Mouse (Mus musculus) MEL (cell line): Measurements from ENCODE around the gene Orai1. TPM values are rescaled to one million over a fixed set of nuclear protein-coding genes. Genes with fewer than 3 reads are reported as not detected.

Source experiments
- DNase-seq: peaks from one replicate; pipeline ENCODE4 v3.0.0; 2011; ENCODE audit warnings: low read depth, low spot score
- H3K27ac ChIP-seq: 2 replicates; pipeline ENCODE4 v1.5.1; 2012; ENCODE audit warnings: low read depth, mild to moderate bottlenecking, control low read depth, low read length, moderate library complexity; ENCODE audit not compliant: control insufficient read depth
- H3K27me3 ChIP-seq, 2 experiments: fragments of 150-350 bp in 1 of 2; sonication (generic) in 1 of 2; 2 replicates each; pipeline ENCODE4 v1.6.1; 2012; ENCODE audit warnings: low read length in 2 of 2, mild to moderate bottlenecking in 2 of 2, improper control_type of control experiment in 1 of 2, moderate library complexity in 1 of 2; ENCODE audit not compliant: insufficient read depth in 2 of 2, control insufficient read depth in 1 of 2
- H3K36me3 ChIP-seq, 2 experiments: 2 replicates each; pipeline ENCODE4 v1.6.1; 2012 to 2014; ENCODE audit warnings: low read length in 2 of 2, improper control_type of control experiment in 1 of 2, inconsistent platforms in 1 of 2, mild to moderate bottlenecking in 1 of 2; ENCODE audit not compliant: insufficient read depth in 2 of 2, control insufficient read depth in 1 of 2
- H3K4me1 ChIP-seq, 2 experiments: fragments of 150-350 bp in 1 of 2; sonication (generic) in 1 of 2; 2 replicates each; pipeline ENCODE4 v1.6.1; 2012; ENCODE audit warnings: low read length in 2 of 2, improper control_type of control experiment in 1 of 2, mild to moderate bottlenecking in 1 of 2; ENCODE audit not compliant: insufficient read depth in 2 of 2, control insufficient read depth in 1 of 2
- H3K4me3 ChIP-seq, 2 experiments: fragments of 150-350 bp in 1 of 2; sonication (generic) in 1 of 2; 2 replicates each; pipeline ENCODE4 v1.5.1; 2012; ENCODE audit warnings: low read depth in 2 of 2, low read length in 2 of 2, mild to moderate bottlenecking in 2 of 2, moderate library complexity in 2 of 2, control low read depth in 1 of 2, improper control_type of control experiment in 1 of 2; ENCODE audit not compliant: control insufficient read depth in 1 of 2, insufficient read depth in 1 of 2
- H3K79me2 ChIP-seq: 2 replicates; pipeline ENCODE4 v1.6.1; 2012; ENCODE audit warnings: mild to moderate bottlenecking, low read length, moderate library complexity; ENCODE audit not compliant: control insufficient read depth, poor library complexity, insufficient read depth
- H3K9ac ChIP-seq: 2 replicates; pipeline ENCODE4 v1.6.1; 2012; ENCODE audit warnings: low read depth, mild to moderate bottlenecking, control low read depth, low read length, moderate library complexity; ENCODE audit not compliant: control insufficient read depth, poor library complexity, severe bottlenecking
- H3K9me3 ChIP-seq: fragments of 150-350 bp; sonication (generic); replicated peaks from 2 replicates; pipeline ENCODE4 v1.6.1; 2012; ENCODE audit warnings: mild to moderate bottlenecking, low read length, improper control_type of control experiment, moderate library complexity; ENCODE audit not compliant: insufficient read depth
- BHLHE40 ChIP-seq: IDR thresholded peaks from 2 replicates; pipeline ENCODE4 v1.6.1; 2012; ENCODE audit warnings: low read depth, mild to moderate bottlenecking, inconsistent platforms, low read length, improper control_type of control experiment, borderline replicate concordance
- CHD1 ChIP-seq: IDR thresholded peaks from 2 replicates; pipeline ENCODE4 v1.6.1; 2012; ENCODE audit warnings: low read depth, mild to moderate bottlenecking, inconsistent platforms, low read length, improper control_type of control experiment
- CHD2 ChIP-seq: IDR thresholded peaks from 2 replicates; pipeline ENCODE4 v1.6.1; 2011; ENCODE audit warnings: low read length, improper control_type of control experiment
- CTCF ChIP-seq, 3 experiments: IDR thresholded peaks in 2 of 3; conservative IDR thresholded peaks in 1 of 3; 2 replicates each; pipeline ENCODE4 v1.5.1; 2011 to 2012; ENCODE audit warnings: low read length in 3 of 3, low read depth in 2 of 3, mild to moderate bottlenecking in 2 of 3, improper control_type of control experiment in 1 of 3, inconsistent platforms in 1 of 3, mixed read lengths in 1 of 3, moderate library complexity in 1 of 3; ENCODE audit not compliant: control insufficient read depth in 1 of 3, insufficient read depth in 1 of 3, poor library complexity in 1 of 3, severe bottlenecking in 1 of 3
- E2F4 ChIP-seq: IDR thresholded peaks from 2 replicates; pipeline ENCODE4 v1.6.1; 2011; ENCODE audit warnings: low read depth, low read length, improper control_type of control experiment, borderline replicate concordance
- GATA1 ChIP-seq: IDR thresholded peaks from 2 replicates; pipeline ENCODE4 v1.6.1; 2011; ENCODE audit warnings: low read depth, low read length, improper control_type of control experiment
- JUND ChIP-seq: IDR thresholded peaks from 2 replicates; pipeline ENCODE4 v1.6.1; 2011; ENCODE audit warnings: low read depth, mild to moderate bottlenecking, improper control_type of control experiment, low read length
- KAT2A ChIP-seq: conservative IDR thresholded peaks from 2 replicates; pipeline ENCODE4 v1.6.1; 2012; ENCODE audit warnings: low read depth, low read length, improper control_type of control experiment, inconsistent platforms
- MAX ChIP-seq: IDR thresholded peaks from 2 replicates; pipeline ENCODE4 v1.6.1; 2011; ENCODE audit warnings: low read length, improper control_type of control experiment
- MXI1 ChIP-seq: IDR thresholded peaks from 2 replicates; pipeline ENCODE4 v1.6.1; 2011; ENCODE audit warnings: mild to moderate bottlenecking, low read depth, low read length, improper control_type of control experiment
- MYB ChIP-seq: IDR thresholded peaks from 2 replicates; pipeline ENCODE4 v1.6.1; 2011; ENCODE audit warnings: mild to moderate bottlenecking, low read depth, low read length, improper control_type of control experiment
- NRF1 ChIP-seq: IDR thresholded peaks from 2 replicates; pipeline ENCODE4 v1.6.1; 2014; ENCODE audit warnings: low read depth, mild to moderate bottlenecking, inconsistent platforms, low read length, improper control_type of control experiment, moderate library complexity; ENCODE audit not compliant: poor library complexity, insufficient read depth, severe bottlenecking
- POLR2A ChIP-seq, 2 experiments: IDR thresholded peaks; 2 replicates each; pipeline ENCODE4 v1.6.1; 2011 to 2012; ENCODE audit warnings: low read length in 2 of 2, mild to moderate bottlenecking in 2 of 2, control low read depth in 1 of 2, improper control_type of control experiment in 1 of 2, low read depth in 1 of 2, moderate library complexity in 1 of 2; ENCODE audit not compliant: control insufficient read depth in 1 of 2, insufficient read depth in 1 of 2, poor library complexity in 1 of 2
- POLR2AphosphoS2 ChIP-seq: IDR thresholded peaks from 2 replicates; pipeline ENCODE4 v1.6.1; 2011; ENCODE audit warnings: low read length, improper control_type of control experiment
- RAD21 ChIP-seq: IDR thresholded peaks from 2 replicates; pipeline ENCODE4 v1.6.1; 2011; ENCODE audit warnings: mild to moderate bottlenecking, low read depth, low read length, improper control_type of control experiment
- TBP ChIP-seq: IDR thresholded peaks from 2 replicates; pipeline ENCODE4 v1.8.0; 2011; ENCODE audit warnings: low read depth, low read length, improper control_type of control experiment
- ZMIZ1 ChIP-seq: IDR thresholded peaks from 2 replicates; pipeline ENCODE4 v1.6.1; 2012; ENCODE audit warnings: low read depth, mild to moderate bottlenecking, inconsistent platforms, low read length, improper control_type of control experiment, moderate library complexity
- polyA plus RNA-seq, 2 experiments: library from polyadenylated mRNA; stranded (reverse) in 1 of 2; unstranded in 1 of 2; fragments of >175 nt in 1 of 2; fragments of >200 nt in 1 of 2; gene quantifications; 2 replicates each; pipeline versions ENCODE4 v1.2.1 to v1.2.4; 2012; ENCODE audit warnings: low replicate concordance in 2 of 2, low read depth in 1 of 2; ENCODE audit not compliant: insufficient read length in 2 of 2, insufficient read depth in 1 of 2, missing spikeins in 1 of 2
- total RNA-seq: library from RNA; depleted of rRNA; stranded (reverse); fragments of 300-350 nt; gene quantifications from 2 replicates; pipeline ENCODE4 v1.2.3, GENCODE M21; 2012

The Orai1 gene
- total and polyA plus RNA-seq, 3 experiments: 4.7 to 13.3 TPM; not detected in 1

DNA sequence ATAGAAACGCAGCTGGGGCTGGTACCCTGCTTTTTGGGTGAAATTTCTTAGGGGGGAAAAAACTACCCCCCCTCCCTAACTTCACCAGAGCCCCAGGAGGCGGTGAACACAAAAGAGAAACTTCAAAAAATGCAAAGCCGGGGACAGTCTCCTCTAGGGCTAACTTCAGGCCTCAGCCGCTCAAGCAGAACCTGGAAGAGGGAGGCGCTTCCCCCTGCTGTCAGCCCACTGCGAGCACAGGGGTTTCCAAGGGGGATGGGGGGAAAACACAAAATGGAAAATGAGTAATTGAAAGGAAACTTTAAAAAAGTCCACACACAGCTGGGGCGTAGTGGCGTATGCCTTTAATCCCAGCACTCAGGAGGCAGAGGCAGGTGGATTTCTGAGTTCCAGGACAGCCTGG lies 28.8 kb upstream of the Orai1 start:
- no peak for DNase-seq
- no peak for TF ChIP-seq JUND
- no peak for TF ChIP-seq MYB
- no peak for TF ChIP-seq NRF1
- no peak for TF ChIP-seq CHD1
- no peak for TF ChIP-seq POLR2AphosphoS2
- TF ChIP-seq RAD21: no peak
- no peak for TF ChIP-seq GATA1
- no peak for TF ChIP-seq CHD2
- no peak for TF ChIP-seq ZMIZ1
- no peak for TF ChIP-seq TBP
- TF ChIP-seq KAT2A: no peak
- TF ChIP-seq BHLHE40: no peak
- TF ChIP-seq E2F4: no peak
- no peak for TF ChIP-seq POLR2A (IDR thresholded peaks at IDR 0.05; ENCODE audit: control insufficient read depth in 1 of 2, insufficient read depth in 1 of 2, low read depth in 1 of 2, low read length in 2 of 2, poor library complexity in 1 of 2)
- no peak for TF ChIP-seq CTCF (IDR thresholded peaks at IDR 0.05 in 2 of 3, conservative IDR thresholded peaks at IDR 0.05 in 1 of 3; ENCODE audit: control insufficient read depth in 1 of 3, insufficient read depth in 1 of 3, low read depth in 2 of 3, low read length in 3 of 3, poor library complexity in 1 of 3, severe bottlenecking in 1 of 3)
- no peak for TF ChIP-seq MAX
- H3K27me3 ChIP-seq: no peaks in the 10 kb centered on the region
- H3K79me2 ChIP-seq: peaks cover 2% of the 10 kb centered on the region; the same call in 1 of the 2 replicates
- peaks cover 0 to 5% of the 10 kb centered on the region in 2 experiments; a peak in 2 of 4 replicates for H3K36me3 ChIP-seq
- no peaks in the 10 kb centered on the region for H3K9me3 ChIP-seq
- H3K9ac ChIP-seq: no peak overlapping the region
- no peak overlapping the region for H3K4me3 ChIP-seq
- no peak overlapping the region for H3K27ac ChIP-seq
- H3K4me1 ChIP-seq: peaks cover 5 to 11% of the 10 kb centered on the region in 2 experiments; a peak in 3 of 4 replicates

GRCm38 (mm10) chr5:122987211-122988020 lies 27.5 kb upstream of the Orai1 start:
- Histone ChIP-seq H3K4me1 (peaks cover 5 to 11% of the 10 kb centered on the region in 2 experiments; a peak in 3 of 4 replicates), H3K27ac (no peak overlapping the region), H3K79me2 (peaks cover 2% of the 10 kb centered on the region; the same call in 1 of the 2 replicates), H3K9me3 (no peaks in the 10 kb centered on the region), H3K36me3 (peaks cover 0 to 5% of the 10 kb centered on the region in 2 experiments; a peak in 2 of 4 replicates), H3K4me3 (peak overlapping the region; percentile 79 to 89), H3K9ac (peak overlapping the region; percentile 83), H3K27me3 (no peaks in the 10 kb centered on the region)
- TF ChIP-seq NRF1 (no peak), MXI1 (peak; percentile 3; the same call in 1 of the 2 replicates)
- DNase-seq: no peak
